Mouse (Mus musculus): Measurements from ENCODE around the gene Ilf2. TPM values are rescaled to one million over a fixed set of nuclear protein-coding genes. Genes with fewer than 3 reads are reported as not detected.

Ilf2 gene
- total RNA-seq, 2 experiments from 2014 or later: 75.1 to 92.3 TPM

DNA sequence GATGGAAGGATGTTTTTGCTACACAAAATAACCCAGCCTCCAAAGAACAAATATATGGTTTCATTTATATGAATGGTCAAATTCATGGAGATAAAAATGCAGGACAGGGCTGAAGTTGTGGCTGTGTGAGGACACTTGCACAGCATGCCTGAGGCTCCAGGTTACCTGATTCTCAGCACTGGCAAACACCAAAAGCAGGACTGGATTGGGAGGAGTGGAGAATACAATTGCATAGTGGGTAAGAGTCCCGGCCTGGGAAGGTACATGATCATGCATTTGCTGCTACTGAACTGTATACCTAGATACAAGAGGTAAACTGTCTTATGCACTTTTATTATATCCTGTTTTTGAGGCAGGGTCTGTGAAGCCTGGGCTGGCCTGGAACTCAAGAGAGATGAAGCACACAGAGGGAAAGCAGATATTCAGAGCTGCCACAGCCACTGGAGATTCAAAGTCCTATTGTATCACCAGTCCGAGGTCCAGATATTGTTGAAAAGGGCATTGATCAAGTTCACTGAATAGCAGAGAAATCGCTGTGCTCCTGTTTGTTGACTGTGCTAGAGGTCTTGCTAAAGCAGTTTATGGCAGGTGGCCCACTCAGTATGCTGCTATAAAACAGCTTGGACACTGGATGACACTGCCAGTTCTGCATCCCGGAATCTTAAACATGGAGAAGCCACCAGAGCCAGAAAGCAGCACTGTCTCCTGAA, 18.1 kb downstream of the Ilf2 start:
- DNase-seq (ENCODE audit: extremely low spot score in 1 of 2, low spot score in 2 of 2): no peak
- intact Hi-C loops (cut with DNase I): no loop called here
- H3K27ac ChIP-seq: no peak overlapping the region
- no peak overlapping the region for H3K4me3 ChIP-seq
- no peak for TF ChIP-seq CTCF (IDR thresholded peaks at IDR 0.05)

DNA sequence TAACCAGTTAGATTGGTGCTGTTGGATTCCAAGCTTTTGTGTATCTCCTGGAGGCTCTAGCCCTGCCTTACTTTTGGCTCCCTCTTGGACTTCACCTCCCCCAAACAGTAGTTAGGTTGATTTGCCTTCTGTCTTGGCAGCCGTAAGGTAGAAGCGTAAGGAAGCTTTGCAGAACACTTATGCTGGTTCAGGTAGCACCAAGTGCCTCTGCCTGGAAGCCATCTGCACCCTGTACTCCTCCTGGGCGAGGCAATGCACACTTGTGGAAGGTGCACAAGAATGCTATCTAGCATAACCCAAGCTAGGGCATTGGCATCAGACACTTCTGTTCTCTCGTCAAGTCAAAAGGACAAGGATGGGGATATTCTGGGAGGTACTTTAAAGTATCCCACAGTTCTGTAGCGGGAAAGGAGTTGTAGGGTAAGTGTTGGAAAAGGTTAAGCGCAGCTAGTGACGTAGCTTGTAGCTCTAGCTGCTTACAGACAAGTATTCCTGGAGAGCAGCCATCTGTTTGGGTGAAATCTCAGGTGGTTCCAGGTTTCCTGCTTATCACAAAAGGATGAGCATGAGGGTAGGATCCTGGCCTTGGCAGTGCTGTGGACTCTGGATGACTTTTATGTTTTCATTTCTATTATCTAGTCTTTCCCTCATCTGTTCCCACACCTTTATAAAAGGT, 20.1 kb downstream of the Ilf2 start:
- Histone ChIP-seq H3K4me3 (no peak overlapping the region), H3K27ac (no peak overlapping the region)
- intact Hi-C loops (cut with DNase I): no loop called here
- no peak for TF ChIP-seq CTCF (IDR thresholded peaks at IDR 0.05)
- DNase-seq (ENCODE audit: extremely low spot score in 1 of 2, low spot score in 2 of 2): no peak

DNA sequence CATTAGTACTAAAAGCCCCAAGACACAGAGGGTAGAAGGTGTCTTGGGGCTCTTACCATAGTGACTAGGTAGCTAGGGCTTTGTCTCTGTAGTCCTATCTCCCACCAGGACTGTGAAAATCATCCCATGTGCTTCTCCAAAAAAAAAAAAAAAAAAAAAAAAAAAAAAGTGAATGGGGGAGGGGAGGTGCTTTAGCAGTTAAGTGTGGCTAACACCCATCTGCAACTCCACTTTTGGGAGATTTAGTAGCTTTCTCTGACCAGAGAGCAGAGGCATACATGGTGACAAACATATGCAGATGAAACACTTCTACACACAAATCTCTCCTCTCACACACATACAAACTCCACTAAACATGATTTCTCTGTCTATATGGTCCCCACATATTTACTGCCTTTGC, 21.7 kb downstream of the Ilf2 start:
- no peak for DNase-seq (ENCODE audit: extremely low spot score in 1 of 2, low spot score in 2 of 2)
- no peak for TF ChIP-seq CTCF (IDR thresholded peaks at IDR 0.05)
- intact Hi-C loops (cut with DNase I): no loop called here
- Histone ChIP-seq H3K27ac (no peak overlapping the region), H3K4me3 (no peak overlapping the region)

DNA sequence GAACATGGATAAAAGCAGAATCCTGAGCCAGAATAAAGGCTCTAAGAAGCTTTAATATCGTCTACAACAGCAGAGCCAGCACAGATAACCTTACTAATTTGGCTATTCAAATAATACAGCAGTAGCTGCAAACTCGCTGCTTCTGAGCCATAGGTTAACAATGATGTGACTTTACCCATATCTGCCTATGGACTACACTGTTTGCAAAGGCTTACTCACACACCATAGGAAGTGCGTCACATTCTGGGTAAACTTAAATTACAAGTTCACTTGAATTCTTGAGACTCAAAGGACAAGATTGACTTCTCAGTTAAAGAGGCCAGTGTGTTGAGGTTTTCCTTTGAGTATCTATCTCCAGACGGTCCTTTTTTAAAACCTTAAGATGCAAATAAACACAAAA, 27.5 kb downstream of the Ilf2 start:
- intact Hi-C loops (cut with DNase I): no loop called here
- no peak for DNase-seq (ENCODE audit: extremely low spot score in 1 of 2, low spot score in 2 of 2)
- Histone ChIP-seq H3K4me3 (no peak overlapping the region), H3K27ac (no peak overlapping the region)
- no peak for TF ChIP-seq CTCF (IDR thresholded peaks at IDR 0.05)

DNA sequence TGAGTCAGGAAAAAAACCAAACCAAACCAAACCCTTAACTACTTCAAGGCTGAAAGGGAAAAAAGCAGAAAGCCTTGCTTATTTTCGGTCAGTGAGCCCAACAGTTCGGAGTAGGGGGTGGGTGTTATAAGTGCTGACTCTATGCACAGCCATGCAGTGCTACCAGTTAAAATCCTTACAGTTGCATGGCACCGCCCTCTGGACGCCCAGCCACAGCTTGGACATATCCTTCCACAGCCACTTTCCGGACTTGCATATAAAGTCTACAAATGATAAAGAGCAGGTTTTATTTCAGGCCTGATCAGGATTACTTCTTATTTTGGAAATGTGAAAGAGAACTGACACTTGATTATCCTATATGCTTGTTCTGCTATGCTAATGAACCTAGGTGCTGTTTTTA, 29.3 kb downstream of the Ilf2 start:
- TF ChIP-seq CTCF (IDR thresholded peaks at IDR 0.05): no peak
- Histone ChIP-seq H3K27ac (no peak overlapping the region), H3K4me3 (no peak overlapping the region)
- DNase-seq (ENCODE audit: extremely low spot score in 1 of 2, low spot score in 2 of 2): no peak
- intact Hi-C loops (cut with DNase I): loop anchor here (5.0 kb wide), 2 partner anchors 112 to 147 kb away; partner anchors contain the start of gene S100a7a

DNA sequence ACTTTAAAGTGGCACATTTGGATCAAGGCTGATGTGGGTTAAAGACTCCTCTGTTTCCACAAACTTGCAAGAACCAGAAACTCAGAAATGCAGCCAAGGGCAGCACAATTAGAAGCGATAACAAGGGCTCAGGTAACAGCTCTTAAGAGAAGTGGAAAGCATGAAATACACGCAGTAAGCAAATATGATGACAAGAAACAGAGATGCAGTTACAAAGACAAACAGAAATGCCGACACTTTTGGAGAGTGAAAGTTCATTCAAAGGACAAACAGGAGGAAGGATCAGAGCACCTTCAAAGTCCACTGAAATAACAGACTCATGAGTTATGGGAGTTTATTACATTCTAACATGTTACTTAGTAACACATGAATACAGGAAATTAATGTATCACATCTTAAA, 30.4 kb downstream of the Ilf2 start:
- DNase-seq (ENCODE audit: extremely low spot score in 1 of 2, low spot score in 2 of 2): no peak
- no peak overlapping the region for H3K27ac ChIP-seq
- intact Hi-C loops (cut with DNase I): loop anchor here (5.0 kb wide), 2 partner anchors 111 to 146 kb away; partner anchors contain the start of gene S100a7a
- no peak for TF ChIP-seq CTCF (IDR thresholded peaks at IDR 0.05)
- H3K4me3 ChIP-seq: no peak overlapping the region

DNA sequence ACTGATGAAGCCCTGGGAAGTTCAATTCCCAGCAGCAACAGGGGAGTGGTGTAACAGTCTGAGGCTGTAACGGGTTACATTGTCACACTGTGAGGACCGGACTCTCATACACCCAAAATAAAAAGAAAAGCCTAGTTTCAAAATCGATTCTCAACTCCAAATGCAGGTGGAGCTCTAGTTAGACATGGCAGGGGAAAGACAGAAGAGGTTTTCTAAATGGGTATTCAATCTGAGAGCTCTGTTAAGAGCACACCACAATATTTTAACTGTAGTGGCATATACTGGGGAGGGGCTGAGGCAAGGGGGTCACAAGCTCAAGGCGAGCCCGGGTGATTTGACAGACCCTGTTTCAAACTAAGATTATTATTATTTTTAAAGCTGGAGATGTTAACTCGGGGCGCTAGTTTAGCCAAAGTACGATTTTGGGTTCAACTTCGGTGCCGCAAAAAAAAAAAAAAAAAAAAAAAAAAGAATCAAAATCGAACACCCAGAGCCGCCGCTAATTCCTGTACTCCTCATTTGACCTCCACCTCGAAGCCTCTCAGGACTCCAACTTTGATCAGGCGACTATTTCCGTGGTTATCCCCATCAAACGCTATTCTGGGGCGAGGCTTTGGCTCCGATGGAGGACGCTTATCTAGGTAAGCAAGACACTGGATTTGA, 32.5 kb downstream of the Ilf2 start:
- intact Hi-C loops (cut with DNase I): loop anchor here (2.0 to 5.0 kb wide), 3 partner anchors 76 to 144 kb away; partner anchors contain the start of gene S100a7a
- no peak; the same call in none of the 2 replicates for TF ChIP-seq CTCF (IDR thresholded peaks at IDR 0.05)
- peak overlapping the region; percentile 99 for H3K27ac ChIP-seq
- no peak for DNase-seq (ENCODE audit: extremely low spot score in 1 of 2, low spot score in 2 of 2)
- peak overlapping the region; percentile 62 for H3K4me3 ChIP-seq

DNA sequence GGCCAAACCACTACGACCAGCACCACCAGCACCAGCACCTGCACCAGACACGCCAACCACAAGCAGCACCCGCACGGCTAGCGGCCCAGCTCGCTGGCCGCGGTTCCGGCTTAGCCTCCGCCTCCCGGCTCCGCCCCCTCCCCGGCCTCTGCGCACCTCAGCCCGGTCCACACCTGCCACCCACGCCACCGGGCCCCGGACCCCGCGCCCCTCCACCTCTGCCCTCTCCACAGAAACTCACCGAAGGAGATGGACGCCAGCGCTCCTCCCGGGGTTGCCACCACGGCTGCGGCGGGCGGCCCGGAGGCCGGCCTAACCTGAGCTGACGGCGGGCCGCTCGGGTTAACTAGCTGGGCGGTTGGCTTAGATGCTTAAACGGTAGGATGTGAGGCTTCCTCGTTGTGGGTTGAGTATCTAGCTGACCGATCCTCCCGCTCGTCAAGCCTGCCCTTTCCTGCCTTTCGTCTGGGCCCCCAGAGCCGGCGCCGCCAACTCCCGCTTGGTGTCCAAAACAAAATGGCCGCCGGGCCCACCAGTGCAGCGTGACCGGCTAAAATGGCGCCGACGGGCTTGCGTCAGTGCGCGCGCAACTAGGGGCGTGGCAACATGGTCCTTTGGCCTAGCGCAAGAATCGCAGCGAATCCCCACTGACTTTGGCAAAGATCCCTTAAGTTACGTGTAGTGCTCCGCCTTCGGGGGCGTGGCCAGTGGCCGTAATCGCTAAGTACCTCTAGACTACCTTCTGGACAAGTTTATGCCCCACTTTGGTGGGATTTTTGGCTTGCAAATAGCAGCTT, 33.2 kb downstream of the Ilf2 start, which contains the start of gene Chtop:
Chtop (minus strand) TSS at position 549 of the 797 bp plus-strand sequence.
- peak within 1 kb of the TSS; percentile 62 for H3K4me3 ChIP-seq
- H3K27ac ChIP-seq: peak within 1 kb of the TSS; percentile 99
- TF ChIP-seq CTCF (IDR thresholded peaks at IDR 0.05): no peak
- DNase-seq (ENCODE audit: extremely low spot score in 1 of 2, low spot score in 2 of 2): peak; percentile 99
- intact Hi-C loops (cut with DNase I): loop anchor here (2.0 to 5.0 kb wide), 3 partner anchors 76 to 143 kb away; partner anchors contain the start of gene S100a7a

DNA sequence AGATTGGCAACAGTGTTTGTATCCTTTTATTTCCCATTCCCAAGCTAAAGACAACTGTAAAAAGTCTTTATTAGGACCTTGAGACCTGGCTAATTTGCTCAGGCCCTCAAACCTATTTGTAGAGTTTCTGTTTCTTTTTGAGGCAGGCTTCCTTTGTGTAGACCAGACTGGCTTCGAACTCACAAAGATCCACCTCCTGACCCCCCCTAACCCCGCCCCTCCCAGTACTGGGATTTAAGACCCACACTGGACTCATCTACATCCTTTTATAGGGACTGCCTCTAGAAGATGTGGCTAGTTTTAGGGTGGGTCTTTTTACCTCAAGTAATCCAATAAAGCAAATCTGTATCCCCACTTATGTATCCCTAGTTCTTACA, 33.8 kb downstream of the Ilf2 start:
- no peak for DNase-seq (ENCODE audit: extremely low spot score in 1 of 2, low spot score in 2 of 2)
- peak overlapping the region; percentile 62 for H3K4me3 ChIP-seq
- peak overlapping the region; percentile 77 for H3K27ac ChIP-seq
- TF ChIP-seq CTCF (IDR thresholded peaks at IDR 0.05): no peak
- intact Hi-C loops (cut with DNase I): loop anchor here (2.0 to 5.0 kb wide), 3 partner anchors 75 to 143 kb away; partner anchors contain the start of gene S100a7a

DNA sequence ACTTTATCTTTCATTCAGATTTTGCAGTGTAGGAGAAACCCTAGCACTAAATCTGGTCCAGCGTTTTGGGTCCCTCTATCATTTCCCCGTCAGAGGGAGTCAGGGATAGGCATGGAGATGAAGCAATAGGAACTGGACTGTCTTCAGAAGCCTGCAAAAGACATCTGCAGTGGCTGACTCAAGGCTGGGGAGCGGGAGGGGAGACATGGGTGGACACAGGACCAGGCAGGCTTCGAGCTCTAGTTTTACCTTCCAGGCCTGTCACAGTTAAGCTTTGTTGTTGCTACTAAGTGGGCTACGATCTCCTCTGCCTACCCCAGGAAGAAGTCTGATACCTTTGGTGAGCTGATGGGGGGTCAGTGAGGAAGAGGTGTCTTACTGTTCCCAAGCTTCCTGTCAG, 36.4 kb downstream of the Ilf2 start:
- no peak for DNase-seq (ENCODE audit: extremely low spot score in 1 of 2, low spot score in 2 of 2)
- TF ChIP-seq CTCF (IDR thresholded peaks at IDR 0.05): no peak
- Histone ChIP-seq H3K27ac (no peak overlapping the region; the same call in 1 of the 2 replicates), H3K4me3 (no peak overlapping the region)
- intact Hi-C loops (cut with DNase I): no loop called here

DNA sequence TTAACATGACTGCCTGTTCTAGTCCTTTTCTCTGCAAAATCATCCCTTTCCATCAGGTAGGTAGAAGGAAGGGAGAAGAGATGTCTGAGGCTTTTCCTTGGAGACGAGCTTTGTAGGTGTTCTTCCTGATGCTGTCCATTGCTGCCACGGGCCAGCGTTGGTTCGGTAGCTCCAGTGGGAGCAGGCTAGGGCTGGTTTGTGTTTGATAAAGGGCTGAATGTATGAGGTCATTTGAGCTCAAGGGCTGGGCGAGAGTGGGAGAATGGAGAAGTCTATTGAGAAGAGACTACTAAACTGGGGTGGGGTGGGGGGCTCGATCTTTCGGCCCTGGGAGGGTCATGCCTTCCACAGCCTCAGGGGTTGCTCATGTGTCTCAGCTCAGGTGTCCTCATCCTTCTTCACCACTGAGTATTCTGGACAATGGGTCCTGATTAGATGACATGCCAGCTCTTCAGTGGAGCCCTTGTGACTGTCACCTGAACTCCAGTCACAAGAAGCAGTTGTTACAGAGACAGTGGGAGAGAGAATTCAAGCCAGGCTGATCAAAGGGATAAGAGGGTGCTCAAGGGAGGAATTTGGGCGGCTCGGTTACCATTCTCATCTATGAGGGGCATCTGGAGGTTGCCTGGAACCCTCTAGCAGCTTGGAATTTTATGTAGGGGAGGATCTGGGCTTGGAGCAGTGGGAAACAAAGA, 37.2 kb downstream of the Ilf2 start:
- H3K27ac ChIP-seq: peak overlapping the region; percentile 85
- peak overlapping the region; percentile 52 for H3K4me3 ChIP-seq

More for the DNA sequence above, 37.2 kb downstream of the Ilf2 start:
- no peak for DNase-seq (ENCODE audit: extremely low spot score in 1 of 2, low spot score in 2 of 2)
- intact Hi-C loops (cut with DNase I): no loop called here
- TF ChIP-seq CTCF (IDR thresholded peaks at IDR 0.05): no peak
